Mouse (Mus musculus) testis, postnatal 10 days (tissue): ENCODE results near the gene Acp2.
A peak's percentile ranks its signal among the peaks of the same experiment; 100 is the strongest.

Experiments
- DNase-seq: peaks from one replicate; pipeline ENCODE4 v3.0.0; 2021; ENCODE audit warnings: low spot score

Acp2 gene

GRCm38 (mm10) chr2:91202222-91202971 is at the start of gene Acp2, which contains the start of gene Nr1h3:
Gene Acp2 (plus strand): TSS chr2:91202885.
Gene Nr1h3 (minus strand): TSS chr2:91202834.
- peak; percentile 91 for DNase-seq

GRCm38 (mm10) chr2:91152885-91153377 is 49.8 kb upstream of the Acp2 start:
- DNase-seq, result no peak

- DNase-seq, result no peak
These were observed 48.6 kb upstream of the Acp2 start for GRCm38 (mm10) chr2:91154091-91154490.

- DNase-seq, result no peak
These were observed 45.5 kb upstream of the Acp2 start for GRCm38 (mm10) chr2:91157002-91157752.

- DNase-seq, result no peak
These were observed 42.1 kb upstream of the Acp2 start for GRCm38 (mm10) chr2:91160591-91160990.

- DNase-seq, result no peak
These were observed 39.7 kb upstream of the Acp2 start for GRCm38 (mm10) chr2:91162952-91163351.

GRCm38 (mm10) chr2:91163532-91163931 is 39.2 kb upstream of the Acp2 start:
- no peak for DNase-seq

- DNase-seq, result no peak
These were observed 37.7 kb upstream of the Acp2 start for GRCm38 (mm10) chr2:91164991-91165390.

- DNase-seq, result no peak
These were observed 35.1 kb upstream of the Acp2 start for GRCm38 (mm10) chr2:91167629-91168028.

GRCm38 (mm10) chr2:91169587-91170322 is 32.9 kb upstream of the Acp2 start:
- no peak for DNase-seq

- no peak for DNase-seq
These were observed 27.2 kb upstream of the Acp2 start for GRCm38 (mm10) chr2:91175490-91175889.

GRCm38 (mm10) chr2:91176234-91176633 is 26.5 kb upstream of the Acp2 start:
- DNase-seq, result no peak

GRCm38 (mm10) chr2:91179825-91180224 is 22.9 kb upstream of the Acp2 start:
- DNase-seq, result no peak

- no peak for DNase-seq
These were observed 22.0 kb upstream of the Acp2 start for GRCm38 (mm10) chr2:91180706-91181105.

- no peak for DNase-seq
These were observed 20.7 kb upstream of the Acp2 start for GRCm38 (mm10) chr2:91182016-91182404.

- DNase-seq, result peak; percentile 72
These were observed 20.1 kb upstream of the Acp2 start for GRCm38 (mm10) chr2:91182405-91183147.

- peak; percentile 89 for DNase-seq
These were observed 19.6 kb upstream of the Acp2 start for GRCm38 (mm10) chr2:91183148-91183513.

GRCm38 (mm10) chr2:91183711-91184405 is 18.8 kb upstream of the Acp2 start, which contains the start of gene Madd:
Gene Madd (minus strand): TSS chr2:91183837.
- no peak for DNase-seq

- DNase-seq, result no peak
These were observed 16.5 kb upstream of the Acp2 start for GRCm38 (mm10) chr2:91186208-91186607.

GRCm38 (mm10) chr2:91187431-91187830 is 15.3 kb upstream of the Acp2 start:
- DNase-seq, result no peak

GRCm38 (mm10) chr2:91190501-91190900 is 12.2 kb upstream of the Acp2 start:
- DNase-seq, result no peak
